Mouse (Mus musculus): ENCODE measurements at regions not wholly inside any gene's neighbourhood (a gene's known extent, or its start where the extent isn't known, plus 50 kb on each side); places are given as distances from the start of the nearest gene placed in this dataset.

- Histone ChIP-seq H3K27me3 (ENCODE audit: control insufficient read depth, insufficient read depth, low read depth, low read length) (no peaks in the 10 kb centered on the region), H3K27ac (ENCODE audit: low read length) (no peak overlapping the region), H3K9me3 (replicated peaks; ENCODE audit: control insufficient read depth, low read length, poor library complexity, severe bottlenecking) (no peaks in the 10 kb centered on the region), H3K4me1 (ENCODE audit: control insufficient read depth, insufficient read depth, low read length) (peaks cover 13% of the 10 kb centered on the region), H3K9ac (ENCODE audit: low read depth, low read length) (no peak overlapping the region), H3K36me3 (ENCODE audit: control insufficient read depth, insufficient read depth, low read length) (no peaks in the 10 kb centered on the region), H3K4me2 (ENCODE audit: low read length) (no peak overlapping the region), H3K4me3 (ENCODE audit: low read depth, low read length) (no peak overlapping the region)
- WGBS, result 91% methylated on average over 5 of the region's 5 CpGs
- no peak for ATAC-seq
These were observed 55.0 kb upstream of the Cdon start for GRCm38 (mm10) chr9:35365975-35366374.

DNA sequence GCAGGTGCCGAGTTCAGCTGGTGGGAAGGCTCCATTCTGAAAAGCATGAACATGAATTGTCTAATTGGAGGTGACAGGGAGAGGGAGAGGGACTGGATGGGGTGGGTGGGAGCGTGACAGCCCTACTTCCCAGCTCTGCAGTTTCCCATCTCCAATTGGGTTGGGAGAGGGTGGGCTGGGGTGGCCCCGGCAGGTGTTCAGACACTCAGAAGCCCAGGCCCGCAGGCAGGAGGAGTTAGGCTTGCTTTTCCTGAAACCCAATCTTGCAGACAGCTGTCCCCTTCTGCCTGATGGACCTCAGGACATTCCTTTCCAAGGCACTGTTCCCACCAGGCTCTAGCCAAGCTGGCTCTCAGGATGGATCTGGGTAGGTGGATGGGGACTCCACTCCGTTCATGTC is 51.9 kb upstream of the Cdon start:
- Histone ChIP-seq H3K4me3 (ENCODE audit: low read depth, low read length) (no peak overlapping the region), H3K9ac (ENCODE audit: low read depth, low read length) (no peak overlapping the region), H3K27me3 (ENCODE audit: control insufficient read depth, insufficient read depth, low read depth, low read length) (no peaks in the 10 kb centered on the region), H3K36me3 (ENCODE audit: control insufficient read depth, insufficient read depth, low read length) (no peaks in the 10 kb centered on the region), H3K27ac (ENCODE audit: low read length) (no peak overlapping the region), H3K4me2 (ENCODE audit: low read length) (no peak overlapping the region), H3K9me3 (replicated peaks; ENCODE audit: control insufficient read depth, low read length, poor library complexity, severe bottlenecking) (no peaks in the 10 kb centered on the region), H3K4me1 (ENCODE audit: control insufficient read depth, insufficient read depth, low read length) (no peaks in the 10 kb centered on the region)
- ATAC-seq, result no peak
- 42% methylated on average over 5 of the region's 5 CpGs for WGBS

DNA sequence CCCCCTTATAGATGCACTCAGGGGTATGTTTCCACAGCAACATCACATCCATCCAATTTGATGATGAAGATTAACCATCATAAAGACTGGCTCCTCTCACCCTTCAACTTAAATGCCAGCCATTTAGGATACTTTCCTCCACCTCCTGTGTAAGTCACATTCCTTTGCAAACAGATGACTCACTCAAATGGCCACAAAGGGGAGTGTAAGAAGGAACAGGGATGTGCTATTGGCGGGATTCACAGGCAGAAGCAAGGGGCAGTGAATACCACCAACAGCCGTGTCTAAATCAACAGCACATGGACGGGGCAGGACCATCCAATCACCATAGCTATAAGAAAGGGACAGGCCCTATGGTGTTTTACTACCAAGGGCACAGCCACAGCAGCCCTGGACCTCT is 50.9 kb upstream of the Cdon start:
- no peak for ATAC-seq
- H3K27ac ChIP-seq (ENCODE audit: low read length), result no peak overlapping the region
- no peak overlapping the region for H3K4me3 ChIP-seq (ENCODE audit: low read depth, low read length)
- no peaks in the 10 kb centered on the region for H3K27me3 ChIP-seq (ENCODE audit: control insufficient read depth, insufficient read depth, low read depth, low read length)
- WGBS, result 61% methylated on average over 3 of the region's 3 CpGs
- no peaks in the 10 kb centered on the region for H3K36me3 ChIP-seq (ENCODE audit: control insufficient read depth, insufficient read depth, low read length)
- no peak overlapping the region for H3K4me2 ChIP-seq (ENCODE audit: low read length)
- H3K4me1 ChIP-seq (ENCODE audit: control insufficient read depth, insufficient read depth, low read length), result no peaks in the 10 kb centered on the region
- H3K9me3 ChIP-seq (replicated peaks; ENCODE audit: control insufficient read depth, low read length, poor library complexity, severe bottlenecking), result no peaks in the 10 kb centered on the region
- no peak overlapping the region for H3K9ac ChIP-seq (ENCODE audit: low read depth, low read length)

- H3K27ac ChIP-seq (ENCODE audit: low read length), result no peak overlapping the region
- no peak overlapping the region for H3K4me3 ChIP-seq (ENCODE audit: low read depth, low read length)
- no peaks in the 10 kb centered on the region for H3K4me1 ChIP-seq (ENCODE audit: control insufficient read depth, insufficient read depth, low read length)
- no peak for ATAC-seq
- no peak overlapping the region for H3K9ac ChIP-seq (ENCODE audit: low read depth, low read length)
- H3K9me3 ChIP-seq (replicated peaks; ENCODE audit: control insufficient read depth, low read length, poor library complexity, severe bottlenecking), result no peaks in the 10 kb centered on the region
- no peaks in the 10 kb centered on the region for H3K27me3 ChIP-seq (ENCODE audit: control insufficient read depth, insufficient read depth, low read depth, low read length)
- H3K36me3 ChIP-seq (ENCODE audit: control insufficient read depth, insufficient read depth, low read length), result no peaks in the 10 kb centered on the region
- H3K4me2 ChIP-seq (ENCODE audit: low read length), result no peak overlapping the region
- 87% methylated on average over 3 of the region's 3 CpGs for WGBS
These were observed 50.0 kb upstream of the Cdon start for GRCm38 (mm10) chr9:35370895-35371294.
